Mouse (Mus musculus) testis, adult 2 months (tissue): ENCODE measurements at regions not wholly inside any gene's neighbourhood (a gene's known extent, or its start where the extent isn't known, plus 50 kb on each side); places are given as distances from the start of the nearest gene placed in this dataset.

Experiments
- H3K27ac ChIP-seq: fragments of 200-500 bp; 2 replicates; pipeline ENCODE4 v1.5.1; 2012; ENCODE audit warnings: low read depth, low read length; ENCODE audit not compliant: control insufficient read depth, insufficient read depth
- H3K27me3 ChIP-seq: fragments of 200-500 bp; 2 replicates; pipeline ENCODE4 v1.6.1; 2012; ENCODE audit warnings: mild to moderate bottlenecking, low read length, moderate library complexity; ENCODE audit not compliant: control insufficient read depth, insufficient read depth
- H3K36me3 ChIP-seq: fragments of 200-500 bp; 2 replicates; pipeline ENCODE4 v1.6.1; 2012; ENCODE audit warnings: mild to moderate bottlenecking, low read length; ENCODE audit not compliant: control insufficient read depth, insufficient read depth
- H3K4me1 ChIP-seq: fragments of 200-500 bp; 2 replicates; pipeline ENCODE4 v1.6.1; 2012; ENCODE audit warnings: low read length; ENCODE audit not compliant: control insufficient read depth, insufficient read depth
- H3K4me3 ChIP-seq: fragments of 200-500 bp; 2 replicates; pipeline ENCODE4 v1.5.1; 2012; ENCODE audit warnings: low read depth, mild to moderate bottlenecking, low read length, moderate library complexity, mixed read lengths; ENCODE audit not compliant: control insufficient read depth
- CTCF ChIP-seq: fragments of 200-500 bp; IDR thresholded peaks from 2 replicates; pipeline ENCODE4 v1.5.1; 2012; ENCODE audit warnings: low read depth, mild to moderate bottlenecking, inconsistent platforms, low read length, moderate library complexity; ENCODE audit not compliant: control insufficient read depth, insufficient read depth, insufficient replicate concordance
- POLR2A ChIP-seq: fragments of 200-500 bp; IDR thresholded peaks from 2 replicates; pipeline ENCODE4 v1.6.1; 2012; ENCODE audit warnings: low read depth, mild to moderate bottlenecking, inconsistent platforms, low read length, moderate library complexity; ENCODE audit not compliant: control insufficient read depth

DNA sequence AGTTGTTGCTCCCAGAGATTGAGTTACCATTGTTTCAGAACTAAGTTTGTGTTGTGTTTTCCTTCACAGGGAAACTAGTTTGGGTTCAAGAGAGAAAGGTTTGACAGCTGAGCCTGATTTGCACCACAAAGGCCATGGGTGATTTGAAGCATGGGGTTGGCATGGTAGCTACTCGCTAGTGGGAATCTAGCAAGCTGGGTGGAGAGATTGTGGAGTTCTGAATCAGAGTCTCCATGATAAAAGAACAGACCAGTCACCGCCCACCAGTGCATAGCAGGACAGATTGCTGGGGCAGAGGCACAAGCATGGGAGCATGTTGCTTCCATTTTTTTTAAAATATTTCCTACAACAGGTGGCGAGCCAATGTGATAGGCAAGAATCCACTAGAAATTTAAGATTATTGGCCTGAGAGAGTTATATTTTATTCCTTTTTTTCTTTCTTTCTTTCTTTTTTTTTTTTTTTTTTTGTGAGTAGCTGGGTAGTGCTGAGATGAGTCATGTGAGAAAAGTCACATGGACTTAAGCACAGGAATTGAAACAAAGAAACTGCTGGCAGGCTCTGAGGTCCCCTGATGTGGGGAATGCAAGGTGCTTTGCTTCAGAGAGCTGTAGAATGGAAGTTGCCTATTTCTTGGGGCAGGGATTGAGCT, 367.4 kb upstream of the Marcks start:
- Histone ChIP-seq H3K27ac (no peak overlapping the region), H3K4me1 (no peaks in the 10 kb centered on the region), H3K4me3 (no peak overlapping the region), H3K36me3 (no peaks in the 10 kb centered on the region), H3K27me3 (no peaks in the 10 kb centered on the region)
- TF ChIP-seq POLR2A (no peak), CTCF (no peak)

DNA sequence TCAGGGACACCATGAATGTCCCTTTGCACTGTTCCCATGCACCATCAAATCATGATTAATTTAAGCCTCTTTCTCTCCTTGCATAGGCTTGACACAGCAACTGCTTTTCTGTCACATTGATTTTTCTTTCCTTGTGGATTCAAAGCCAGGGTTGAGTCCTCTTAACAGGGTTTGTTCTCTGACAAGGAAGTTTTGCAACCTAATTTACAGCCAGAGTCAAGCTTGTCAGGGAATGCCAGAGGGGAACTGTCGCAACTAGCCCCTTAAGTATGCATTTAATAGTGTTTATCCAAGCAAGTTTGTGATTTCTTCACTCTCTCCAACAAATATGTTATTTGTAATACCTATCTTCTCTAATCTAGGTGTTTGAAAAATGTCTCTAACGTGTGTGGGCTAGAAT, 365.7 kb upstream of the Marcks start:
- Histone ChIP-seq H3K4me3 (no peak overlapping the region), H3K4me1 (no peaks in the 10 kb centered on the region), H3K27ac (no peak overlapping the region), H3K36me3 (no peaks in the 10 kb centered on the region), H3K27me3 (no peaks in the 10 kb centered on the region)
- TF ChIP-seq POLR2A (no peak), CTCF (no peak)

DNA sequence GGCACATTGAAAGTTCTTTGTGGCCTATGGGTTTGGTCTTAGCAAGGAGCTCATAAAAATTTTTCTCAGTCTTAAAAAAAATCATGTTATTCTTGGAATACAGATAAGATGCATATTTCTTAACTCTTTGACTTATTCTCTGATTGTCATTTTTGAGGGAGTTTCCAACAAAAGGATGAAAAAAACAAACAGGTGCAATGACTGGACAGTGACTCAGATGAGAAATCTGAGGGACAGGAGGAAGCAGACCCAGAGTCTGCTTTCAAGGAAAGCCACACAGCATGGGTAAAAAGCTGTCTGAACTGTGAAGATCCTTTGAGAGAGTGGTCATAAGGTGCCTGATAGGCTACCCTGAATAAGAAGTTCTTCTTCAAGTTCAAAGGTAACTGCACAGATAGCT, 363.8 kb upstream of the Marcks start:
- TF ChIP-seq CTCF = no peak
- no peak for TF ChIP-seq POLR2A
- Histone ChIP-seq H3K4me3 (no peak overlapping the region), H3K4me1 (no peaks in the 10 kb centered on the region), H3K36me3 (no peaks in the 10 kb centered on the region), H3K27ac (no peak overlapping the region), H3K27me3 (no peaks in the 10 kb centered on the region)

DNA sequence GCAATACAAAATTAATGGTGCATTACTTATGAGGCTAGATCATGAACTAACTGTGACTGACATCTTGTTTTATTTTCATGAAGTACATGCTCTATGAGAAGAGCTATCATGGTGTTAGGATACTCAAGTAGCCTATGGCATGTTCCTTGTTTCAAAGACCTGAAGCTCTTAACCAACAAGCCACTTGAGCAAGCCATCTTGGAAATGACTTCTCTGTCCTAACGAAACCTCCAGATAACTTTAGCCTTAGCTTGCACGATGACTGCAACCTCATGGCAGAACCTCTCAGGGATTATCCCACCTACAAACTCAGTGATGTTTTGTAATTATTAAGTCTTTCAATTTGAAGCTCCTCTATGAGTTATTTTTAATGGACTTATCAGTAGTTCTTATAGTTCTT, 362.3 kb upstream of the Marcks start:
- no peak for TF ChIP-seq POLR2A
- H3K27me3 ChIP-seq = no peaks in the 10 kb centered on the region
- H3K4me1 ChIP-seq = no peaks in the 10 kb centered on the region
- no peaks in the 10 kb centered on the region for H3K36me3 ChIP-seq
- H3K4me3 ChIP-seq = no peak overlapping the region
- no peak overlapping the region for H3K27ac ChIP-seq

DNA sequence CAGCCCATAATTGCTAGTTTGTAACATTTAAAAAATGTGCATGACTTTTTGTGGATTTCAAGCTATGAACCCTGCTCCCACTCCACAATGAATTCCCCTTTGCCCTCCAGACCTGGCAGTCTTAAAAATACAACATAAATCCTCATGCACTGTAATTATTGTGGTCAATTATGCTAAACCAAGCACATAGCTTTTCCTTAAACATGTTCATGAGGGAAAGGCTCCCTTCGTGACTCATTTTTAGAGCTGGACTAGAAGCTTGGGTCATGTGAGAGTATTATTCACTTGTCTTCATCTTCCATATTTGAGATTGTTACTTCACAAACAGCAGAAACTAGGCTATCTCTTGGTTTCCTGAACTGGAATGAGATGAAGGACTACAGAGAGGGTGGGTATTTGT, 356.7 kb upstream of the Marcks start:
- Histone ChIP-seq H3K36me3 (no peaks in the 10 kb centered on the region), H3K27me3 (no peaks in the 10 kb centered on the region)

DNA sequence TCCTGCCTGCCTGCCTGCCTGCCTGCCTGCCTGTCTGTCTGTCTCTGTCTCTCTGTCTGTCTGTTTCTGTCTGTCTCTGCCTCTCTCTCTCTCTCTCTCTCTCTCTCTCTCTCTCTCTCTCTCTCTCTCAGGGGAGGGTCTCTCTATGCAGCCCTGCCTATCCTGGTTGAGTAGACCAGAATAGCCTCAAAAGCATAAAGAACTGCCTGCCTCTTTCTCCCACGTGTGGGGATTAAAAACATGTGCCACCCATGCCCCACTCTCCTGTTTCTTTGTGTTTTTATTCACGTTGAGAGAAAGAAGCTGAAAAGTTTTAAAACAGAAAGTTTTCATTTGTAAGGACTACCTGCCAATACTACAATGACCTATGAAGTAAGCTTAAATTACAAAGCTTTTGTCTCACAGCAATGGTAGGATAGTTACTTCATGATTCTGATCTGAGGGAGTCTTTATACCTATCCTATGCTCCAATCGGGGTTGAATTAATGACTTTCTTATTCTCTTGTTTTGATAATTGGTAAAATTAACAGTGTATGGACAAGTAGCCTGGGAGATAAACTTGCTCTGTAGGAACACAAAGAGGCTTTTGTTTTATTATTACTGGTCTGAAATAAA, 355.9 kb upstream of the Marcks start:
- H3K27ac ChIP-seq = no peak overlapping the region
- H3K27me3 ChIP-seq = no peaks in the 10 kb centered on the region
- H3K4me3 ChIP-seq = no peak overlapping the region
- no peaks in the 10 kb centered on the region for H3K36me3 ChIP-seq
- no peaks in the 10 kb centered on the region for H3K4me1 ChIP-seq
- TF ChIP-seq CTCF (no peak), POLR2A (no peak)

More for the DNA sequence above, 356.7 kb upstream of the Marcks start:
- no peaks in the 10 kb centered on the region for H3K4me1 ChIP-seq
- TF ChIP-seq CTCF (no peak), POLR2A (no peak)
- H3K27ac ChIP-seq = no peak overlapping the region
- no peak overlapping the region for H3K4me3 ChIP-seq

DNA sequence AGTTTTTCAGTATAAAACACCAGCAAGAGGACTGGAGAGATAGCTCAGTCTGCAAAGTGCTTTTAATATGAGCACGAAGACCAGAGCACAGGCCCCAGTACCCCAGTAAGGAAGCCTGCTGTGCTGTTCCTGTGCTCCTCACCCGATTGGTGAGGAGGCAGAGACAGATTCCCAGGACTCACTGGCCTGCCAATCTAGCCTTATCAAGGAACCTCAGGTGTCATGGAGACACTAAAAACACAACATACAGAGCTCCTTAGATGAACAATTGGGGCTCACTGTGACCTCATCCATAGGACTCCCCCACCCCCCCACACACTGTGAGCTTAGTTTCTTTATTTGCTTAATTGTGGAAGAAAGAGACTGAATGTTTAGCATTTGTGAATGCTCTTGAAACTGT, 355.4 kb upstream of the Marcks start:
- Histone ChIP-seq H3K4me3 (no peak overlapping the region), H3K27ac (no peak overlapping the region), H3K4me1 (no peaks in the 10 kb centered on the region), H3K36me3 (no peaks in the 10 kb centered on the region), H3K27me3 (no peaks in the 10 kb centered on the region)
- TF ChIP-seq POLR2A (no peak), CTCF (no peak)

DNA sequence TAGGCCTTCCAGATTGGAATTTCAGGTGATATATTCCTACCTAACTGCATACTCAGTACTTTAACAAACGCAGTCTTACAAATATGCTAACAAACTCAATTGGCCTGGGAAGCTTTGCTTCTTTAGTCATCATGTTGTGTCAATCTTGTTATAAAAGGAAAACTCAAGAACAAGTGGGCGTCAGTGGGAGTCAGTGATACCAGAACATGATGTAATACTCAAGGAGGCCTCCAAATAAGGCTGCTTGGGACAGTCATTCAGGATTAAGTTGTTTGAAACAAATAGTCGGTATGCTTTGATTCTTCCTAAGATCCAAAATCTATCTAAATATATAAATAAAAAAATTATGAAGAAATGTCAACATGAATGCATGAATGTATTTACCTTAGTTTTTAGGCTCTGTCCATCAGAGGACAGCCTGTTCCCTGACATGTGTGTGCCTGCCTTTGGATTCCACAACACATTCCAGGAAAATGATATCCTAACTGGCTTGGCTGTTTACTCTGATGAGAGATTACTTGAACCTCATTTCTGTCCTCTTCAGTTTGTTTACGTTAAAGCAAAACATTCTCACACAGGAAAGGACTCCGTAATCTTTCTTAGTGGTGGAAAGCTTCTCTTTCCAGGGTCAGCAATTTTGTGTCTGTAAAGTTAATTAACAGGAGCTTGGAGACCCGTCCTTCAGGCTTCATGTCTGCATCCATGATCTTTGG, 345.7 kb upstream of the Marcks start:
- Histone ChIP-seq H3K27ac (no peak overlapping the region), H3K4me3 (no peak overlapping the region), H3K27me3 (no peaks in the 10 kb centered on the region), H3K36me3 (no peaks in the 10 kb centered on the region), H3K4me1 (no peaks in the 10 kb centered on the region)
- no peak for TF ChIP-seq CTCF
- TF ChIP-seq POLR2A = no peak
